Mouse (Mus musculus): ENCODE measurements around the gene Slc25a12.

Gene Slc25a12

GRCm38 (mm10) chr2:71349511-71349910 lies 18.0 kb downstream of the Slc25a12 start:
- no peak for DNase-seq

DNA sequence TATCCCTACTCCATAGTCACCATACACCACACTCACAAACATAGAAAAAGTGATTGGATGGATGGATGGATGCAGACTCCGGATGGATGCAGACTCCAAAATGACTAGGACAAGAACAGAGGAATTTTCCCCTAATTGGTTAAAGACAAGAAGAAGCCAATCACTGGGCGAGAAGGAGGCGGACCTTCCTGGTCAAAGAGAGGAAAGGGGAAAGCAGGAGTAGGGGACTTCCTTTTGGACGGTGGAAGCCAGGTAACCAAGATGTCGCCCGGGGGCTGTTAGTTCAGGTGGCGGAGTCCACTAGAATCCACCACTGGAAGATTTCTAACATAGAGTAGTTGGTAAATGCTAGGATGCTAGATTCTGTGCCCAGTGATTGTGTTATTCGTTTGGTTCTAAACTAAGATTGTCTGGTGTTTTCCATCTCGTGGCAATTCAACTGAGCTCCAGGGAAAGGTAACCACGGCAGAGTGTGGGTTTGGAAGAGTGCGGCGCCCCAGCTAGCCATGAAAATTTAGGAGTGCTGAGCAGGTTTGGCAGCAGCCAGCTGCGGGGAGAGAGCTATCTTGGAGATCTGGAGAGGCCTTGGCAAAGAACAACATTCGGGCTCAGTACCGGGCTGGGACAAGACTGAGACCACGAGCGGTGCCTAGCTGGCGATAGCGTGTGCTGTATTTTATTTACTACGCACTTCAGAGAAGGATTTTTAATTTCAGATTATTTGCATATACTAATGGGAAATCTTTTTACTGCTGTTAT lies 19.6 kb downstream of the Slc25a12 start:
- no peak for DNase-seq

DNA sequence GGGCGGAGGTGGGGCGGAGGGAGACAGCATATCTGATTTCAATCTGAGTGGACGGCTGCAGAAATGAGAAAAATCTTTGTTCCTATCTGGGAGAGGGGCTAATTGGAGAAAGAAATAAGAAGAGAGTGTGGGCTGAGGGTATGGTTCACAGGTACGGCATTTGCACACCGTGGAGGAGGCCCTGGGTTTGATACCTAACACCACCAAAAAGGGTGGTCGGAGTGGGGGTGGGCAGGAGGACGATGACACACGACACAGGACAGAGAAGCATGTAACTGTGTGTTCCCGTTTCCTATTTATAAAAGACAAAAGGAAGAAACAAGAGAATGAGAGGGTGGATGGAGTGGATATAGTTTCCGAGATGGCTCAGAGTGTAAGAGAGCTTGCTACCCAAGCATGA lies 20.4 kb downstream of the Slc25a12 start:
- DNase-seq: no peak

- DNase-seq: peak in 1 of 2 experiments; percentile 19
Observed at GRCm38 (mm10) chr2:71343884-71344640, 23.5 kb downstream of the Slc25a12 start.

- no peak for DNase-seq
Observed at GRCm38 (mm10) chr2:71340126-71340525, 27.4 kb downstream of the Slc25a12 start.

- DNase-seq: no peak
Observed at GRCm38 (mm10) chr2:71338145-71338796, 29.3 kb downstream of the Slc25a12 start.

DNA sequence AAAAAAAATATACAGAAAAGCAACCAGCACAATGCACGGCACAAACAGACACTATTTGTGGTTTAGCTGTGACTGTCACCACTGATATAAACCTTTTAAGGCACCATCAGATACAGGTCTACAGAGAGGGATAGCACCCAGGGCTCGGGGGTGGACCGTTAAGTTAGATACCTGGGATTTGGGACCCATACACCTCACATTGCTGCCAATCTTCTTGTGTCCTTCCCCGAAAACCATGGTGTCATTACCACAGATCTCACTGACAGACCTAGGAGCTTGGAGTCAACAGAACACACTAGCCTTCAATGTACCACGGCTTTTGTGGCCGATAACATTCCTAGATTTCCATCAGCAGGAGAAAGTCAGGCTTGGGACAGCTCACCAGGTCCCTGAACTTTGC lies 30.9 kb downstream of the Slc25a12 start:
- DNase-seq: no peak

DNA sequence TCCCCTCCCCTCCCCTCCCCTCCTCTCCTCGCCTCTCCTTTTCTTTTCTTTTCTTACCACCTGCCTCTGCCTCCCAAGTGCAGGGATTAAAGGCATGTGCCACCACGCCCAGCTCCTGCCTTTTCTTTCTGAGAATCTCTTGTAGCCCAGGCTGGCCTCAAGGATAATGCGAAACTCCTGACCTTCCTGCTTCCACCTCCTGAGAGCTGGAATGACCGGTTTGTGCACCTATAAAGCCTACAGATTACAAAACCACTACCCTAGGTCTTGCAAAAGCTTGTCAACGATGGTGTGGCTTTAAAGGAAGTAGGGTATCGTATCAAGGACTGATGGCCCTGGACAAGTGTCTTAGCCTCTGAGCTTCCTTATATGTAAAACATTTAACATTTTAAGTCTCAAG lies 31.3 kb downstream of the Slc25a12 start:
- no peak for DNase-seq

- no peak for DNase-seq
Observed at GRCm38 (mm10) chr2:71333986-71334822, 33.3 kb downstream of the Slc25a12 start.

DNA sequence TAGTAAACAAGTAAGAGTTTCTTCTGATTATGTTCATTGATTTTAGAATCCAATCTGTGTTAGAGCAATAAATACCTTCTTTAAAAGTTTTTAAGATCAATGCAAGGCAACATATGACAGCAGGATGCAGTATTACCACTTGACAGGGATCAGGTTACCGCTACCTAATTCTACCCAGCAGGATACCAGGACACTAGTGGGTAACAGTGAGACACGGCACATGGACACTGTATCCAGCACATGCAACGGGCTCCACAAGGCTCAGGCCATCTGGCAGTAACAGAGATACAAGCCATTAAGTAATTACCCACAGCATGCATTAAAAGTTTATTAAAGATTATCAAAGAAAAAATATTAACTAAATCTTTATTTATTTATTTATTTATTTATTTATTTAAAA lies 37.8 kb downstream of the Slc25a12 start:
- DNase-seq: no peak

GRCm38 (mm10) chr2:71328391-71329160 lies 39.0 kb downstream of the Slc25a12 start:
- DNase-seq: no peak

DNA sequence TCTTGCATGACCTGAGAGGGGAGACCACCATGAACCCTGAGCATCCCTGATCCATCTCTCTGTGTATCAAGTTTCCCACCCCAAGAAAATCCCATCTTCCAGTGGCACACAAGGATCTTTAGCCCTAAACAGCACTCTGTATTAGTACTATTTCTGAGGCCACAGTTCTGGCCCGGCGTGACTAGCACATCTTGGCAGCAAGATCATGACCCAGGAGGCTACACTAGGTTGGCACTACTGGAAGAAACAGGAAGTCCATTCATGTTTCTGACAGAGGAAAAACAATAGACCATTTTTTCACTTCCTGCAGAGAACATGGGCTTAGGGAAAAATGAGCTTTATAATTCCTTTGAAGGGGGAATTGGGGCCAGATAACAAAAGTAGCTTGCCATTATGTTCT lies 39.8 kb downstream of the Slc25a12 start:
- DNase-seq: peak in 1 of 2 experiments; percentile 16

- DNase-seq: no peak
Observed at GRCm38 (mm10) chr2:71326766-71327464, 40.6 kb downstream of the Slc25a12 start.

DNA sequence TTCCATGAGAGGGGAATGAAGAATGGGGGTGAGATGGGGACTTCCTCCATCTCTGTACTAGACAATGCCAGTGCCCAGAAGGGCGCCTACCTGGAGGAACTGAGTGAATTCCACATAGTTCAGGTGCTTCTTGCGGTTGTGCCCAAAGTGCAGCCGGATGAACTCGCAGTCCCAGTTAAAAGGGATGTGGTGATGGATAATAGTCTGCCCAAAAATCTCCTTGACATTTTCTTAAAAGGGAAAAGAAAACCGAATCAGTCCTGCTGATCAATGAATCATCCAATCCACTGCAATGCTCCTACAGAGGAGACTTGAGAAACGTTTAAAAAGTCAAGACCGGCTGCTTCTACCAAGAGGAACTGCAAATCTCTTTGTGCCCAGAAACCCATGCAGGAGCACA lies 43.7 kb downstream of the Slc25a12 start:
- no peak for DNase-seq

- DNase-seq: no peak
Observed at GRCm38 (mm10) chr2:71321486-71321885, 46.1 kb downstream of the Slc25a12 start.

- no peak for DNase-seq
Observed at GRCm38 (mm10) chr2:71316116-71316789, 51.3 kb downstream of the Slc25a12 start.

DNA sequence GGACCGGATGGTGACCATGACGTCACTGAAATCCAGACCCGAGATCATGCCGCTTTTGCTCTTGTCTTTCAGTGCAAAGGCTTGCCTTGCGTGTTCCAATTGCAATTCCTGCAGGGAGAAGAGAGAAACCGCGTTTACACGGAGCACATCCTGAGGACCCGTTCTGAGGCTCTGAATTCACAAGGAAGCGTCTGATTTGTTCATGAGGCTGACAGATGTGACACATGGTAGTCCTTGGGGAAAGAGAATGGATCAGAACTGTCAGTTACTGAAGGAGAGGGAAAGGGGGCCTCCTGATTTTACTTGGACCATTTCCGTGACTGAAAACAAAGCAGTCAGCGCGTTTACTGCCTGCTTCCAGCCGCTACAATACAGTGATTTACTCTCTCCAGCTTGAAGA lies 52.5 kb downstream of the Slc25a12 start:
- DNase-seq: no peak

GRCm38 (mm10) chr2:71314080-71314479 lies 53.5 kb downstream of the Slc25a12 start:
- DNase-seq: no peak

DNA sequence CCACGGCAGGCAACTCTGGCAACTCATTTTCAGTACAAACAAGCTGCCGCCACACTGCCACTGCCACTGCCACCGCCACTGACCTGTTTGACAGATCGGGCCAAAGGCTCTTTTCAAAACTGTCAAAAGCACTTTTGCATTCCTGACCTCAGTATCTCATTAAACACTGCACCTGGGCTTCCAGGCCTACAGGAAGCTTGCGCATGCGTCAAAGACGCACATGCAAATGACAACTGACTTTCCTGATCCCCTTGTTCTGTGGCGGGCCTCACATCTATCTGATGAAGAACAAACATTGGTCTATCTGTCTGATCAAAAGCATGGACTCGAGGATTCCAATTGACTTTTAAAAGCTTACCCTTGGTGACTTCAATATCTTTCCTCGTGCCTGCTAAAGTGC lies 55.5 kb downstream of the Slc25a12 start:
- DNase-seq: no peak

DNA sequence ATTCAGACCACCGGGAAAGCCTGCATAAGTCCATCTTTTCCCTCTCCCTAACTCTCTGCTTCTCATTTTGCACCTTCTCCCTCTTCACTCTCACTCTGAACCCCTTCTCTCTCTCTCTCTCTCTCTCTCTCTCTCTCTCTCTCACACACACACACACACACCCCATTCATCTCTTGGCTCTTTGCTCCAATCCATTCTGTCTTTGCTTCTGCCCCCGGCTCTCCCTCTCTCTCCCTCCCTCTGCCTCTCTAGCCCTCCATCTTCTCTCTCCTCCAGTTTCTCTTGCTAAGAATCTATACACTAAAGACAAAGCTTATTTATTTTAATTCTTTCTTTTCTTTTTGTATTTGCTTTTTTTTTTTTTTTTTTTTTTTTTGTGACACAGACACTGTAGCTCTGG lies 57.8 kb downstream of the Slc25a12 start:
- no peak for DNase-seq

DNA sequence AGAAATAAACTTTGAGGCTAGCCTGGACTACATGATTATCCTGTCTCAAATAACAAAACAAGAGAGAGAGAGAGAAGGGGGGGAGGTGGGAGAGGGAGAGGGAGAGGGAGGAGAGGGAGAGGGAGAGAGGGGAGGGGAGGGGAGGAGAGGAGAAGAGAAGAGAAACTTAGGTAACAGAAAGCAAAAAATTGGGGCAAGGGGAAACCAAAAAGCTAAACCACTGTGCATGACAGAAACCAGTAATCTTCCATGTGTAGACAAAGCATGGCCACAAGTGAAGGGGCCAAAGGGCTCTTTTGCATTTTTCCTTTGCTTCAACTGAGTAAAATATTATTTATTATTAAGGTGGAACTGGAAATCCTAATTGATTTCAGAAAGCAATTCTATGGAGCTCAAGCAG lies 61.2 kb downstream of the Slc25a12 start:
- no peak for DNase-seq
